9 mouse cellular contexts compared by ENCODE assay signal in genomic region chr17:34915410-34915831, GRCm38 (mm10). TPM values are rescaled to one million over a fixed set of nuclear protein-coding genes. Genes with fewer than 3 reads are reported as not detected.
A peak's percentile ranks its signal among the peaks of the same experiment; 100 is the strongest.
DNase-seq lines count a peak whose midpoint lies in the region; ATAC-seq and TF ChIP-seq lines count a peak whose summit lies in the region.
"Had no signal": no experiment of that assay in that cellular context is flagged by ENCODE, and none has a peak within 500 bp of the region (broad histone marks: within the 10 kb centered on the region; RNA-seq: fewer than 3 reads in every experiment).

No protein-coding gene starts in this region.

- peak overlapping the region; percentile 35; the same call in 1 of the 2 replicates for H3K4me3 ChIP-seq in E14TG2a.4 (replicated peaks; ENCODE audit: low read length)
- peak overlapping the region; percentile 43 for H3K4me3 ChIP-seq in intestine, postnatal 0 days (ENCODE audit: low read depth, low read length)
- H3K4me3 ChIP-seq in liver, embryonic 16.5 days (ENCODE audit: low read depth, low read length): no peak overlapping the region

- 12% methylated on average over 10 of the region's 11 CpGs for WGBS in intestine, postnatal 0 days
- 13% methylated on average over 11 of the region's 11 CpGs for WGBS in liver, embryonic 16.5 days (ENCODE audit: insufficient replicate concordance)

- peaks cover 36% of the 10 kb centered on the region for H3K36me3 ChIP-seq in E14TG2a.4 (ENCODE audit: insufficient read depth, low read length)
- peaks cover 38% of the 10 kb centered on the region for H3K36me3 ChIP-seq in intestine, postnatal 0 days (ENCODE audit: control insufficient read depth, insufficient read depth)
- peaks cover 15% of the 10 kb centered on the region for H3K36me3 ChIP-seq in liver, embryonic 16.5 days (ENCODE audit: control insufficient read depth, insufficient read depth)

- no peak for TF ChIP-seq CTCF in E14TG2a.4 (conservative IDR thresholded peaks at IDR 0.05; ENCODE audit: low read length)
- peak; percentile 77 for TF ChIP-seq CTCF in intestine, postnatal 0 days (IDR thresholded peaks at IDR 0.05; ENCODE audit: low read depth)

- DNase-seq in adrenal gland, postnatal 14 days: peak; percentile 65
- no peak for DNase-seq in adrenal gland, adult 8-10 months
- DNase-seq in left cerebral cortex, postnatal 14 days (ENCODE audit: low spot score in 2 of 2): no peak
- no peak for DNase-seq in thymus, postnatal 14 days

- peaks cover 72% of the 10 kb centered on the region for H3K4me1 ChIP-seq in E14TG2a.4 (replicated peaks; ENCODE audit: low read depth, low read length)
- peaks cover 4% of the 10 kb centered on the region; the same call in 1 of the 2 replicates for H3K4me1 ChIP-seq in intestine, postnatal 0 days (replicated peaks; ENCODE audit: control insufficient read depth, insufficient read depth, low read length)
- peaks cover 16% of the 10 kb centered on the region for H3K4me1 ChIP-seq in liver, embryonic 16.5 days (ENCODE audit: control insufficient read depth, low read depth, low read length)

- intact Hi-C loops in left cerebral cortex, postnatal 14 days (cut with DNase I): no loop called here

- ATAC-seq in intestine, postnatal 0 days: peak; percentile 64
- ATAC-seq in liver, embryonic 16.5 days (ENCODE audit: low read depth): peak; percentile 62
- no peak for ATAC-seq in erythroid progenitor cell, adult 5-6 weeks (replicated peaks; ENCODE audit: low FRiP score, poor library complexity, severe bottlenecking)

- H3K9me3 ChIP-seq in E14TG2a.4 (ENCODE audit: low read length): no peaks in the 10 kb centered on the region
- no peaks in the 10 kb centered on the region for H3K9me3 ChIP-seq in intestine, postnatal 0 days (ENCODE audit: control insufficient read depth)
- H3K9me3 ChIP-seq in liver, embryonic 16.5 days (replicated peaks; ENCODE audit: control insufficient read depth, low read length): no peaks in the 10 kb centered on the region

- H3K27me3 ChIP-seq in E14TG2a.4 (ENCODE audit: insufficient read depth, low read length): no peaks in the 10 kb centered on the region
- no peaks in the 10 kb centered on the region for H3K27me3 ChIP-seq in intestine, postnatal 0 days (replicated peaks; ENCODE audit: control insufficient read depth, insufficient read depth, low read length)
- no peaks in the 10 kb centered on the region for H3K27me3 ChIP-seq in liver, embryonic 16.5 days (ENCODE audit: control insufficient read depth, insufficient read depth, low read depth, low read length)

- peak overlapping the region; percentile 69 for H3K4me2 ChIP-seq in intestine, postnatal 0 days (replicated peaks; ENCODE audit: low read depth)
- H3K4me2 ChIP-seq in liver, embryonic 16.5 days (ENCODE audit: low read depth, low read length): no peak overlapping the region

- H3K27ac ChIP-seq in intestine, postnatal 0 days (ENCODE audit: low read depth, low read length): peak overlapping the region; percentile 87
- peak overlapping the region; percentile 6; the same call in 1 of the 2 replicates for H3K27ac ChIP-seq in liver, embryonic 16.5 days (ENCODE audit: low read length)

- peak overlapping the region; percentile 66 for H3K9ac ChIP-seq in intestine, postnatal 0 days (ENCODE audit: low read depth, low read length)
- no peak overlapping the region for H3K9ac ChIP-seq in liver, embryonic 16.5 days (ENCODE audit: low read depth, low read length)

RNA-seq across cellular contexts. Expression of gene Slc44a4, which starts 1.2 kb away (rescaled TPM):
- 1.5 and 1.7 TPM in 2 replicates for total RNA-seq in adrenal gland, postnatal 14 days (2021)
- 1 to 10 TPM in 2 of 4 experiments, under 1 TPM in 2; 0.73 to 1.8 (median 1.1) TPM for total RNA-seq in adrenal gland, adult 8-10 months (2022)
- 119 and 128 TPM in 2 replicates for polyA plus RNA-seq in intestine, postnatal 0 days (2015; fragmentation: Nextera tagmentation; extraction: Ambion mirVana)
- 2.6 and 3.6 TPM in 2 replicates for polyA plus RNA-seq in liver, embryonic 16.5 days (2015; fragmentation: Nextera tagmentation; extraction: Ambion mirVana)
- under 1 TPM; 0.38 to 0.40 TPM for total RNA-seq in left cerebral cortex, postnatal 14 days (2021)
- total RNA-seq in erythroid progenitor cell, adult 5-6 weeks (2015; ENCODE audit: low replicate concordance): not detected in 2 replicates
- not detected in 2 replicates for total RNA-seq in erythroid progenitor cell, adult 5-6 weeks (2017; ENCODE audit: low replicate concordance)

RNA-seq across cellular contexts. Expression of gene Neu1, which starts 15.6 kb away (rescaled TPM):
- 19.3 and 25.2 TPM in 2 replicates for total RNA-seq in adrenal gland, postnatal 14 days (2021)
- 10 to 100 TPM; 27.3 to 39.4 (median 28.1) TPM for total RNA-seq in adrenal gland, adult 8-10 months (2022)
- polyA plus RNA-seq in intestine, postnatal 0 days (2015; fragmentation: Nextera tagmentation; extraction: Ambion mirVana): 522 and 580 TPM in 2 replicates
- 17.8 and 20.6 TPM in 2 replicates for polyA plus RNA-seq in liver, embryonic 16.5 days (2015; fragmentation: Nextera tagmentation; extraction: Ambion mirVana)
- total RNA-seq in left cerebral cortex, postnatal 14 days (2021): 10 to 100 TPM; 32.1 to 32.8 TPM
- 3.8 and 5.0 TPM in 2 replicates for total RNA-seq in erythroid progenitor cell, adult 5-6 weeks (2015; ENCODE audit: low replicate concordance)
- total RNA-seq in erythroid progenitor cell, adult 5-6 weeks (2017; ENCODE audit: low replicate concordance): 3.9 and 5.1 TPM in 2 replicates

RNA-seq across cellular contexts. Expression of gene Ehmt2, which starts 17.2 kb away (rescaled TPM):
- total RNA-seq in adrenal gland, postnatal 14 days (2021): 112 and 134 TPM in 2 replicates
- total RNA-seq in adrenal gland, adult 8-10 months (2022): 100 to 1,000 TPM; 148 to 179 (median 173) TPM
- 35.8 and 40.3 TPM in 2 replicates for polyA plus RNA-seq in intestine, postnatal 0 days (2015; fragmentation: Nextera tagmentation; extraction: Ambion mirVana)
- polyA plus RNA-seq in liver, embryonic 16.5 days (2015; fragmentation: Nextera tagmentation; extraction: Ambion mirVana): 12.4 and 15.2 TPM in 2 replicates
- 100 to 1,000 TPM; 166 to 171 TPM for total RNA-seq in left cerebral cortex, postnatal 14 days (2021)
- total RNA-seq in erythroid progenitor cell, adult 5-6 weeks (2015; ENCODE audit: low replicate concordance): 15.1 and 28.5 TPM in 2 replicates
- total RNA-seq in erythroid progenitor cell, adult 5-6 weeks (2017; ENCODE audit: low replicate concordance): 7.0 and 8.3 TPM in 2 replicates

RNA-seq across cellular contexts. Expression of gene C2, which starts 17.4 kb away (rescaled TPM):
- total RNA-seq in adrenal gland, postnatal 14 days (2021): 43.2 and 54.5 TPM in 2 replicates
- total RNA-seq in adrenal gland, adult 8-10 months (2022): 100 to 1,000 TPM in 3 of 4 experiments, 10 to 100 TPM in 1; 86.8 to 164 (median 129) TPM
- polyA plus RNA-seq in intestine, postnatal 0 days (2015; fragmentation: Nextera tagmentation; extraction: Ambion mirVana): 60.3 and 66.2 TPM in 2 replicates
- 30.6 and 33.9 TPM in 2 replicates for polyA plus RNA-seq in liver, embryonic 16.5 days (2015; fragmentation: Nextera tagmentation; extraction: Ambion mirVana)
- 1 to 10 TPM; 2.5 to 2.9 TPM for total RNA-seq in left cerebral cortex, postnatal 14 days (2021)
- 15.5 and 23.5 TPM in 2 replicates for total RNA-seq in erythroid progenitor cell, adult 5-6 weeks (2015; ENCODE audit: low replicate concordance)
- 1.8 TPM in 1 of 2 replicates, not detected in the other for total RNA-seq in erythroid progenitor cell, adult 5-6 weeks (2017; ENCODE audit: low replicate concordance)

RNA-seq across cellular contexts. Expression of gene Gm20547, which starts 33.6 kb away (rescaled TPM):
- total RNA-seq in adrenal gland, postnatal 14 days (2021): not detected in 2 replicates
- total RNA-seq in adrenal gland, adult 8-10 months (2022): under 1 TPM in 1 of 4 experiments, not detected in 3; 0.89 TPM
- not detected in 2 replicates for polyA plus RNA-seq in intestine, postnatal 0 days (2015; fragmentation: Nextera tagmentation; extraction: Ambion mirVana)
- polyA plus RNA-seq in liver, embryonic 16.5 days (2015; fragmentation: Nextera tagmentation; extraction: Ambion mirVana): not detected in 2 replicates
- total RNA-seq in left cerebral cortex, postnatal 14 days (2021): under 1 TPM in 1 of 2 experiments, not detected in 1; 0.26 TPM
- total RNA-seq in erythroid progenitor cell, adult 5-6 weeks (2015; ENCODE audit: low replicate concordance): not detected in 2 replicates
- not detected in 2 replicates for total RNA-seq in erythroid progenitor cell, adult 5-6 weeks (2017; ENCODE audit: low replicate concordance)
- polyA plus RNA-seq: heart, embryonic 16.5 days had no signal
